ENCODE assay signal across 24 mouse cellular contexts in genomic region chr4:61834952-61835708, GRCm38 (mm10). TPM values are rescaled to one million over a fixed set of nuclear protein-coding genes. Genes with fewer than 3 reads are reported as not detected.
DNase-seq lines count a peak whose midpoint lies in the region; ATAC-seq and TF ChIP-seq lines count a peak whose summit lies in the region.
"Had no signal": no experiment of that assay in that cellular context is flagged by ENCODE, and none has a peak within 500 bp of the region (broad histone marks: within the 10 kb centered on the region; RNA-seq: fewer than 3 reads in every experiment).

Mup5 (minus strand) TSS chr4:61835233.

- no peaks in the 10 kb centered on the region; the same call in 1 of the 2 replicates for H3K4me1 ChIP-seq in cortical plate, adult 2 months (ENCODE audit: control insufficient read depth, insufficient read depth, low read length)
- H3K4me1 ChIP-seq: embryonic facial prominence, embryonic 13.5 days; forebrain, embryonic 12.5 days; heart, embryonic 15.5 days; hindbrain, embryonic 10.5 days had no signal

- DNase-seq in left cerebral cortex, adult 11 months (ENCODE audit: low spot score), result peak; percentile 43
- DNase-seq in left cerebral cortex, postnatal 4 days, result no peak
- no peak for DNase-seq in left cerebral cortex, adult 2 months (ENCODE audit: extremely low spot score in 1 of 2, low spot score in 2 of 2)
- peak; percentile 61 for DNase-seq in telencephalon, adult 2 months (ENCODE audit: low read depth, low spot score)
- no peak for DNase-seq in kidney, postnatal 4 days
- DNase-seq: adrenal gland, adult 2 months; adrenal gland, postnatal 25 days; cerebellum, adult 2 months; cerebellum, postnatal 14 days; gastrocnemius, postnatal 10 days; heart, adult 18-20 months; heart, postnatal 14 days had no signal

- TF ChIP-seq POLR2A in cortical plate, adult 2 months (IDR thresholded peaks at IDR 0.05; ENCODE audit: extremely low read depth, insufficient read depth, low read length), result no peak

- no peak for TF ChIP-seq CTCF in cortical plate, adult 2 months (IDR thresholded peaks at IDR 0.05; ENCODE audit: extremely low read depth, insufficient read depth, low read length)
- TF ChIP-seq CTCF in left cerebral cortex, adult 2 months (IDR thresholded peaks at IDR 0.05), result no peak

- intact Hi-C loops in left cerebral cortex, postnatal 4 days (cut with DNase I), result no loop called here
- intact Hi-C loops in left cerebral cortex, adult 2 months (cut with DNase I), result no loop called here

- ATAC-seq in megakaryocyte, adult 5-6 weeks (ENCODE audit: poor library complexity, severe bottlenecking), result no peak
- ATAC-seq: forebrain, embryonic 16.5 days had no signal

- H3K27ac ChIP-seq in cortical plate, adult 2 months (ENCODE audit: insufficient read depth, low read length), result peak within 1 kb of the TSS; percentile 46; the same call in 1 of the 2 replicates
- peak within 1 kb of the TSS; percentile 64 for H3K27ac ChIP-seq in left cerebral cortex, adult 2 months
- H3K27ac ChIP-seq: embryonic facial prominence, embryonic 13.5 days; forebrain, embryonic 12.5 days; heart, embryonic 15.5 days; hindbrain, embryonic 10.5 days; hindbrain, embryonic 14.5 days had no signal

- H3K4me3 ChIP-seq in cortical plate, adult 2 months (ENCODE audit: insufficient read depth, low read length), result no peak within 1 kb of the TSS
- no peak within 1 kb of the TSS for H3K4me3 ChIP-seq in left cerebral cortex, adult 2 months
- H3K4me3 ChIP-seq: embryonic facial prominence, embryonic 13.5 days; forebrain, embryonic 12.5 days; heart, embryonic 15.5 days; hindbrain, embryonic 10.5 days had no signal

RNA-seq across cellular contexts. Expression of gene Mup5, which starts in this region (rescaled TPM):
- not detected for total RNA-seq in left cerebral cortex, postnatal 4 days (2021)
- 0.34 and 0.65 TPM in 2 replicates for polyA plus RNA-seq in cortical plate, adult 2 months (2012; rRNA removed)
- total RNA-seq in left cerebral cortex, adult 2 months (2021), result under 1 TPM; 0.63 to 0.77 TPM
- not detected in 2 replicates for total RNA-seq in megakaryocyte, adult 5-6 weeks (2015)
- not detected in 2 replicates for total RNA-seq in megakaryocyte, adult 5-6 weeks (2017)
- total RNA-seq: adrenal gland, adult 2 months; adrenal gland, postnatal 25 days; common myeloid progenitor, adult 5-6 weeks; ES-E14; gastrocnemius, postnatal 10 days; gastrocnemius, postnatal 4 days; heart, adult 18-20 months; heart, postnatal 14 days had no signal
- polyA plus RNA-seq: adrenal gland, adult 2 months; cerebellum, adult 2 months; forebrain, embryonic 12.5 days; forebrain, embryonic 16.5 days; heart, embryonic 11.5 days; heart, embryonic 15.5 days; hindbrain, embryonic 10.5 days; hindbrain, embryonic 14.5 days had no signal

Comparison
In these comparisons a context has a peak if more than half of its experiments do, and no peak if none do; other contexts are left out.
1. DNase-seq: peak in left cerebral cortex, adult 11 months (single experiment) and telencephalon, adult 2 months (single experiment); none in left cerebral cortex, postnatal 4 days (single experiment), left cerebral cortex, adult 2 months (0 of 2) and kidney, postnatal 4 days (0 of 2).